Mouse (Mus musculus) liver, postnatal 0 days (tissue): ENCODE measurements at regions not wholly inside any gene's neighbourhood (a gene's known extent, or its start where the extent isn't known, plus 50 kb on each side); places are given as distances from the start of the nearest gene placed in this dataset.
A peak's percentile ranks its signal among the peaks of the same experiment; 100 is the strongest.

Experiments used
- ATAC-seq: fragments of 200-750 bp; cut with Nextera tagmentation; 2 replicates; pipeline ENCODE4 v1.8.0; 2017; ENCODE audit warnings: mild to moderate bottlenecking, moderate library complexity
- DNase-seq: peaks from one replicate; pipeline ENCODE4 v3.0.0-alpha.2; 2016
- H3K27ac ChIP-seq: fragments of 300-500 bp; sonication (generic); 2 replicates; pipeline ENCODE4 v1.5.1; 2014; ENCODE audit warnings: antibody characterized with exemption, moderate library complexity, mild to moderate bottlenecking, low read depth
- H3K27me3 ChIP-seq: fragments of 300-500 bp; sonication (generic); 2 replicates; pipeline ENCODE4 v1.6.1; 2014; ENCODE audit warnings: low read length, control low read depth, mixed read lengths; ENCODE audit not compliant: insufficient read depth
- H3K36me3 ChIP-seq: fragments of 300-500 bp; sonication (generic); replicated peaks from 2 replicates; pipeline ENCODE4 v1.6.1; 2014; ENCODE audit warnings: mild to moderate bottlenecking, control low read depth, low read length, moderate library complexity, mixed read lengths; ENCODE audit not compliant: insufficient read depth
- H3K4me1 ChIP-seq: fragments of 300-500 bp; sonication (generic); 2 replicates; pipeline ENCODE4 v1.6.1; 2014; ENCODE audit warnings: antibody characterized with exemption, mild to moderate bottlenecking, control low read depth; ENCODE audit not compliant: insufficient read depth
- H3K4me2 ChIP-seq: fragments of 300-500 bp; sonication (generic); 2 replicates; pipeline ENCODE4 v1.6.1; 2014; ENCODE audit warnings: low read depth, mild to moderate bottlenecking, low read length, moderate library complexity, mixed read lengths
- H3K4me3 ChIP-seq: fragments of 300-500 bp; sonication (generic); 2 replicates; pipeline ENCODE4 v1.5.1; 2014; ENCODE audit warnings: low read depth, low read length
- H3K9ac ChIP-seq: fragments of 300-500 bp; sonication (generic); replicated peaks from 2 replicates; pipeline ENCODE4 v1.6.1; 2014; ENCODE audit warnings: mild to moderate bottlenecking, moderate library complexity
- H3K9me3 ChIP-seq: fragments of 300-500 bp; sonication (generic); 2 replicates; pipeline ENCODE4 v1.6.1; 2016; ENCODE audit warnings: mild to moderate bottlenecking, control low read depth, low read length, mixed read lengths
- CTCF ChIP-seq: sonication (generic); IDR thresholded peaks from 2 replicates; pipeline ENCODE4 v1.5.1; 2016; ENCODE audit warnings: antibody characterized with exemption, low read depth
- EP300 ChIP-seq: IDR thresholded peaks from 2 replicates; pipeline ENCODE4 v1.6.1; 2016; ENCODE audit warnings: antibody characterized with exemption, low read depth, mild to moderate bottlenecking
- WGBS: fragments of 180-500 bp; shearing (Covaris S2); extraction: QIAGEN DNeasy Blood & Tissue Kit; methylation state at CpG from one replicate; pipeline ENCODE4 v1.1.7; 2014; ENCODE audit not compliant: insufficient replicate concordance; 5-methylcytosine and 5-hydroxymethylcytosine counted together

DNA sequence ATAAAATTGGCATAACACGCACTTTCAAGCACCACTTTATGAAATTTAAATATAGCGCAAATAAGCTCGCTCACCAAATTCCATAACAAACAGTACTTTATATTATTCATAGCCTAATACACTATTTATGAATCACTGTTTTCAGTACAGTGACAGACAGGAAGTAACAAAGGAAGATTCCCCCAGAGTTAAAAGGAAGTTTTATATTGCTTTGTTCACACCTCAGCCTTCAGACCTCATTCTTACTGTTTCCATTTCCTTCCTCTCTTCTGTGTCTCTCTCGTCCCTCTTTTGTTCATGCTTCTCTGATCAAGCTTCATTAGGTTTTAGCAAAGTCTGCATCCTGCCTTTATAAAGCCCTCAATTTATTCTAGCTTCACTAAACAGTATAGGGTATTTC, 1680.8 kb downstream of the Kcnt2 start:
- H3K4me2 ChIP-seq = no peak overlapping the region

DNA sequence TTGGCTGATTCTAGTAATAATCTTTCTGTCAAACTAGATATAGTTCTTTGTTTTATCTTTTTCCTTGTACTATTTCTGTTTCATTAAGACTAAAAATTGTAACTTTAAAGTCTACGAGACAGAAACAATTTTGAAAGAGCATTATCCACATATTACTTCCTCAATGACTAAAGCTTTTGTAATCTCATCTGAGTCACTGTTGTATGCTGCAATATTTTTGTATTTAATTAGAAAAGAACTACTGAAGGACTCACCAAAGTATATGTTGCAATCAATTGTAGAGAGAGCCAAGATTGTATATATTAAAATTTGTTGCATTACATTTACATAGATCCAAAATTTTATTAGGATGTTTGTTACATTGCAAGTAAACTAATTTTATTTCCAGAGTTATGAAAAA, 1692.4 kb upstream of the B3galt2 start:
- no peak overlapping the region for H3K4me3 ChIP-seq
- H3K4me1 ChIP-seq = no peaks in the 10 kb centered on the region
- no peak overlapping the region for H3K27ac ChIP-seq
- ATAC-seq (no peak), DNase-seq (no peak)
- 48% methylated on average over 1 of the region's 1 CpGs for WGBS
- H3K4me2 ChIP-seq = no peak overlapping the region
- H3K36me3 ChIP-seq = no peaks in the 10 kb centered on the region
- H3K9me3 ChIP-seq = no peaks in the 10 kb centered on the region
- no peak overlapping the region for H3K9ac ChIP-seq
- no peak for TF ChIP-seq EP300
- TF ChIP-seq CTCF = no peak
- no peaks in the 10 kb centered on the region for H3K27me3 ChIP-seq

More for the DNA sequence above, 1680.8 kb downstream of the Kcnt2 start:
- Histone ChIP-seq H3K9me3 (no peaks in the 10 kb centered on the region), H3K4me3 (no peak overlapping the region), H3K4me1 (no peaks in the 10 kb centered on the region), H3K9ac (no peak overlapping the region), H3K36me3 (no peaks in the 10 kb centered on the region), H3K27me3 (no peaks in the 10 kb centered on the region), H3K27ac (no peak overlapping the region)
- ATAC-seq = no peak
- 74% methylated on average over 4 of the region's 4 CpGs for WGBS
- no peak for DNase-seq
- TF ChIP-seq EP300 (no peak), CTCF (no peak)

DNA sequence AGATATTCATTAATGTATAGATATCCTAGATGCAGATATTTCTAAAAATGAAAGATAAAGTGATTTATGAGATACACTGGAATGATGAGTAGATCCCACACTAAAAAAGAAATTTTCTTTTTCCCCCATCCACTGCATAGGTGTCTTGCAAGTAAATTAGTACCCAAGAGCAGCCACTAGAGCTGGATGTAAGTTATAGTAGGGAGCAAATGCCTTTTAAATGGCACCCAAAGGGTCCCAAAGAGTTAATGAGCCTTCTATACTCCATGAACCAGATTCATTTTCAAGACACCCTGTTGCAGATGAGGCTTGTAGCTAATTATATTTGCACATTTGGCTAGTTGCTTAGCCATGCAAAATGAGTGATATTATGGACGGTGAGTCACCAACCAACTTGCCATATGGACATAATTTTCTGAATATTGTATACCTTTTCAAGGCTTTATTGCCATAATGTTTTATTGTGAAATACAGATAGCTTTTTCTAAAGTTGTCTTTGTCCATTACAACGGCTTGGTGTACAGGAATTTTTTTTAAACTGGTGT, 1686.1 kb upstream of the B3galt2 start:
- no peak overlapping the region for H3K4me3 ChIP-seq
- ATAC-seq = no peak
- H3K4me1 ChIP-seq = no peaks in the 10 kb centered on the region
- TF ChIP-seq EP300 (no peak), CTCF (no peak)
- DNase-seq = no peak
- WGBS = 75% methylated on average over 2 of the region's 2 CpGs
- H3K4me2 ChIP-seq = no peak overlapping the region
- H3K36me3 ChIP-seq = no peaks in the 10 kb centered on the region
- H3K9me3 ChIP-seq = no peaks in the 10 kb centered on the region
- H3K27me3 ChIP-seq = no peaks in the 10 kb centered on the region
- no peak overlapping the region for H3K9ac ChIP-seq
- no peak overlapping the region for H3K27ac ChIP-seq

DNA sequence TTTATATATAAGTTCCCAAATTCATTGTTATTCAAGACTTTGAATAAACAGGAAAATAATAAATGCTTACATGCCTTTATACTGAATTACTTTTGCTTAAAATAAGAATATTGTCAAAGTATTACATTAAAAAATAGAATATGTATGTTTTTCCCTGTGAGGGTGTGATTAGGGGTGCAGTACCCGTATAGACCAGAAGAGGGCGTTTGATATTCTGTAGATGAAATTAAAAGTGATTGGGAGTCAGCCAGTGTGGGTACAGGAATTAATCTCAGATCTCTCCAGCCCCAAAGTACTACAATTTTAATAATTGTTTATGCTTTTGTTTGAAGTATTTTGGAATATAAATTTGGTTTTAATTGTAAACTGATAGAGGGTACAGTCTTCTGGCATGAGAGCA, 1678.7 kb upstream of the B3galt2 start:
- ATAC-seq = no peak
- no peak overlapping the region for H3K27ac ChIP-seq
- H3K4me2 ChIP-seq = no peak overlapping the region
- DNase-seq = no peak
- TF ChIP-seq EP300 (no peak), CTCF (peak; percentile 53)
- H3K4me3 ChIP-seq = no peak overlapping the region
- no peaks in the 10 kb centered on the region for H3K9me3 ChIP-seq
- 1% methylated on average over 2 of the region's 2 CpGs for WGBS
- H3K4me1 ChIP-seq = no peaks in the 10 kb centered on the region
- H3K27me3 ChIP-seq = no peaks in the 10 kb centered on the region
- no peak overlapping the region for H3K9ac ChIP-seq
- H3K36me3 ChIP-seq = no peaks in the 10 kb centered on the region

DNA sequence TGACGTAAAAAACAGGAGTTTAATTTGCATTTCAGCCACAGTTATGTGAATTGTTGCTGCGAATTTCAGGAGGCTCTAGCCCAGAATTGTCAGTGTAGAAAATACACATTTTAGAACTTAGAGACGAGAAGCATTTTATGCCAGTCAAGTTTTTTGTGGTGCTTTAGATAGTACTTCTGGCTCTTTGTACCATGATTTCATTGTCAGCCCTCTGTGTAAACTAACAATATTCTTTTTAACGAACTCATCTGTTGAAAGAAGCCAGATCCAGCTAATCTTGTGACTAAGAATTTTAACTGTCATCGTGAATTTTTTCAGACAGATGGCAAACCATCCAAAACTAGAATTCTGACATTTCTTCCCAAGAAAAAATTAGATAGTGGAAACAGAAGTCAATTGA, 1672.3 kb upstream of the B3galt2 start:
- WGBS = 71% methylated on average over 5 of the region's 5 CpGs
- no peaks in the 10 kb centered on the region for H3K27me3 ChIP-seq
- H3K4me2 ChIP-seq = no peak overlapping the region
- no peak overlapping the region for H3K4me3 ChIP-seq
- no peaks in the 10 kb centered on the region for H3K4me1 ChIP-seq
- no peak for ATAC-seq
- no peak for TF ChIP-seq EP300
- TF ChIP-seq CTCF = no peak
- H3K36me3 ChIP-seq = no peaks in the 10 kb centered on the region
- H3K27ac ChIP-seq = no peak overlapping the region
- H3K9me3 ChIP-seq = no peaks in the 10 kb centered on the region
- no peak for DNase-seq
- H3K9ac ChIP-seq = no peak overlapping the region

DNA sequence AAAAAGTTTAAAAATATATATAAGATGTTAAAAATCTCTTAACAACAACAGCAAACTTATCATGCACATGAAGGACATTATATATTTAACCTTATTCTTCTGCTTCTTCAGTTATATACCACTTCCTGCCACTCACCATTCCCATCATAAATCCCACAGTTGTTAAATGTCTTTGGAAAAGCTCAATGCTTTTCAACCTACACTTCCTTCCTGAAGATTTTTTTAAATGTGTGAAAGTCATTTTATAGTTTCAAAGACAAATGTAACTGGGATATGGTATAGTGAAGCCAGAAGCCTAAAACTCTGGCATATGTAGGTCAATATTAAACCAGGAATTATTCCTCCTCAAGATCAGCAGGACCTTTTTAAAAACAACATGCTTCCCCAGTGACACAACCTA, 1666.1 kb upstream of the B3galt2 start:
- no peaks in the 10 kb centered on the region for H3K36me3 ChIP-seq
- no peak for TF ChIP-seq CTCF
- no peak for TF ChIP-seq EP300
- H3K9ac ChIP-seq = no peak overlapping the region
- H3K9me3 ChIP-seq = no peaks in the 10 kb centered on the region
- no peak overlapping the region for H3K4me3 ChIP-seq
- H3K27ac ChIP-seq = no peak overlapping the region
- H3K4me1 ChIP-seq = no peaks in the 10 kb centered on the region
- DNase-seq = no peak
- no peak overlapping the region for H3K4me2 ChIP-seq
- ATAC-seq = no peak
- H3K27me3 ChIP-seq = no peaks in the 10 kb centered on the region

DNA sequence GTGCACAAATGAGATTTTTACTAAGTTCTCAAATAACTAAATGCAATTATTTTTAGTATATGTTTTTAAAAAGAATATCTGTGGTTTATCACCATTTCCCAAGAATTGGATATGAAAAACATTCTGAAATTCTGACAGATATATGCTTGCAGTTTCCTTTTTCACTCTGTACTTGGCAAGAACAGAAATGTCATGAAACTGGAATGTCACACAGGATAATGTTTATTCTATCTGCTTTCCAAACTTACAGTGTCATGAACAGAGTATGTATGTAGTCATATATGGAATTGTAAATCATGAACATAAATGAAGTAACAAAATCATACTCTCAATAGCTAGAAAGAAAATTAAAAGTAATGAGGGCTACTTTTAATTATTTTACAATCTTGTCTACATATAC, 1640.7 kb upstream of the B3galt2 start:
- no peaks in the 10 kb centered on the region for H3K27me3 ChIP-seq
- no peak overlapping the region for H3K9ac ChIP-seq
- H3K9me3 ChIP-seq = no peaks in the 10 kb centered on the region
- no peaks in the 10 kb centered on the region for H3K4me1 ChIP-seq
- TF ChIP-seq EP300 (no peak), CTCF (no peak)
- H3K4me2 ChIP-seq = no peak overlapping the region
- no peaks in the 10 kb centered on the region for H3K36me3 ChIP-seq
- DNase-seq = no peak
- no peak overlapping the region for H3K27ac ChIP-seq
- no peak for ATAC-seq
- H3K4me3 ChIP-seq = no peak overlapping the region
